Mouse (Mus musculus) embryonic stem cell, embryonic (primary cell): Measurements from ENCODE around the gene Tgfb1i1.

Experiments
- CTCF ChIA-PET, 4 experiments: fragments of 300-600 bp in 2 of 4; fragments of 350-600 bp in 2 of 4; sonication (Branson Sonifier 250); formaldehyde crosslinking; loops; one replicate each; lab custom pipeline; 2022; ENCODE audit warnings: inconsistent platforms in 2 of 4; lab: Charles Lee
- POLR2A ChIA-PET, 4 experiments: fragments of 300-600 bp in 2 of 4; fragments of 350-600 bp in 2 of 4; sonication (Branson Sonifier 250); formaldehyde crosslinking; loops; one replicate each; lab custom pipeline; 2022; ENCODE audit warnings: antibody characterized with exemption in 4 of 4, inconsistent platforms in 1 of 4; lab: Charles Lee

Tgfb1i1 gene

GRCm38 (mm10) chr7:128246496-128247391 lies at the start of gene Tgfb1i1:
Tgfb1i1 (plus strand) TSS chr7:128246812.
- CTCF ChIA-PET: interaction anchor here (0.6 to 1.9 kb wide), 9 partner anchors 38 to 433 kb away, joined by 3 to 23 read pairs (median 4); no protein-coding TSS in a partner anchor
- POLR2A ChIA-PET: interaction anchor here (0.6 to 1.0 kb wide), 6 partner anchors 8 to 467 kb away, joined by 3 to 6 read pairs (median 4); partner anchors contain the start of gene 9130023H24Rik (in 1 of the 4)

GRCm38 (mm10) chr7:128201607-128202006 lies 45.0 kb upstream of the Tgfb1i1 start:
- CTCF ChIA-PET: interaction anchor here in 1 of 4 experiments (0.6 kb wide), 1 partner anchor 124 kb away, joined by 8 read pairs; no protein-coding TSS in a partner anchor
- POLR2A ChIA-PET: no interaction called here

- ChIA-PET POLR2A (interaction anchor here in 2 of 4 experiments (0.6 to 1.5 kb wide), 2 partner anchors 195 to 346 kb away, joined by 3 read pairs; no protein-coding TSS in a partner anchor), CTCF (no interaction called here)
These were observed 43.5 kb upstream of the Tgfb1i1 start for GRCm38 (mm10) chr7:128203071-128203470.

GRCm38 (mm10) chr7:128204179-128204578 lies 42.4 kb upstream of the Tgfb1i1 start:
- ChIA-PET CTCF (interaction anchor here in 1 of 4 experiments (0.6 kb wide), 1 partner anchor 200 kb away, joined by 3 read pairs; the partner anchor contains the start of gene Trim72), POLR2A (interaction anchor here in 1 of 4 experiments (0.6 kb wide), 1 partner anchor 66 kb away, joined by 6 read pairs; no protein-coding TSS in a partner anchor)

GRCm38 (mm10) chr7:128205695-128206094 lies 40.9 kb upstream of the Tgfb1i1 start:
- ChIA-PET CTCF (no interaction called here), POLR2A (interaction anchor here in 1 of 4 experiments (2.5 kb wide), 1 partner anchor 202 kb away, joined by 9 read pairs; the partner anchor contains the start of gene Trim72)

GRCm38 (mm10) chr7:128206152-128206551 lies 40.5 kb upstream of the Tgfb1i1 start, which contains the start of gene Cox6a2:
Cox6a2 (minus strand) TSS chr7:128206387.
- ChIA-PET POLR2A (interaction anchor here in 3 of 4 experiments (0.6 to 2.5 kb wide), 11 partner anchors 175 to 763 kb away, joined by 3 to 14 read pairs (median 5); partner anchors contain the start of genes Pycard (in 2 of the 3), Bckdk (in 1 of the 3) and Trim72 (in 1 of the 3)), CTCF (interaction anchor here in 1 of 4 experiments (0.7 to 1.1 kb wide), 2 partner anchors 139 to 287 kb away, joined by 3 to 4 read pairs; no protein-coding TSS in a partner anchor)

GRCm38 (mm10) chr7:128208187-128208586 lies 38.4 kb upstream of the Tgfb1i1 start:
- POLR2A ChIA-PET: interaction anchor here in 1 of 4 experiments (1.2 to 1.9 kb wide), 2 partner anchors 220 to 291 kb away, joined by 3 to 5 read pairs; no protein-coding TSS in a partner anchor
- CTCF ChIA-PET: interaction anchor here in 1 of 4 experiments (1.0 to 1.4 kb wide), 2 partner anchors 29 to 533 kb away, joined by 3 read pairs; partner anchors contain the start of gene Armc5

GRCm38 (mm10) chr7:128209826-128210225 lies 36.8 kb upstream of the Tgfb1i1 start:
- POLR2A ChIA-PET: interaction anchor here in 3 of 4 experiments (0.8 to 1.5 kb wide), 3 partner anchors 14 to 409 kb away, joined by 3 to 4 read pairs (median 3); no protein-coding TSS in a partner anchor
- CTCF ChIA-PET: no interaction called here

GRCm38 (mm10) chr7:128219952-128220351 lies 26.7 kb upstream of the Tgfb1i1 start:
- ChIA-PET POLR2A (interaction anchor here in 2 of 4 experiments (0.7 to 1.1 kb wide), 3 partner anchors 11 to 226 kb away, joined by 3 read pairs; partner anchors contain the start of genes Armc5 (in 1 of the 2) and Pycard (in 1 of the 2)), CTCF (no interaction called here)

- CTCF ChIA-PET: interaction anchor here in 2 of 4 experiments (0.6 to 0.7 kb wide), 2 partner anchors 544 kb away, joined by 3 read pairs; no protein-coding TSS in a partner anchor
- POLR2A ChIA-PET: interaction anchor here in 2 of 4 experiments (0.6 to 1.1 kb wide), 4 partner anchors 10 to 253 kb away, joined by 3 read pairs; partner anchors contain the start of gene Pycard (in 1 of the 2)
These were observed 25.7 kb upstream of the Tgfb1i1 start for GRCm38 (mm10) chr7:128220936-128221335.

GRCm38 (mm10) chr7:128231741-128232140 lies 14.9 kb upstream of the Tgfb1i1 start:
- ChIA-PET CTCF (interaction anchor here in 3 of 4 experiments (0.6 to 1.4 kb wide), 6 partner anchors 36 to 177 kb away, joined by 3 to 11 read pairs (median 4); no protein-coding TSS in a partner anchor), POLR2A (interaction anchor here in 3 of 4 experiments (0.7 to 2.0 kb wide), 14 partner anchors 9 to 312 kb away, joined by 3 to 8 read pairs (median 3); partner anchors contain the start of genes Fus (in 2 of the 3), Tial1 (in 2 of the 3) and Pycard (in 1 of the 3))

- POLR2A ChIA-PET: no interaction called here
- CTCF ChIA-PET: no interaction called here
These were observed 11.8 kb upstream of the Tgfb1i1 start for GRCm38 (mm10) chr7:128234796-128235195.

GRCm38 (mm10) chr7:128235481-128235880 lies 11.1 kb upstream of the Tgfb1i1 start:
- ChIA-PET CTCF (no interaction called here), POLR2A (no interaction called here)

GRCm38 (mm10) chr7:128236426-128236825 lies 10.2 kb upstream of the Tgfb1i1 start:
- ChIA-PET CTCF (interaction anchor here (0.6 to 2.5 kb wide), 14 partner anchors 9 to 850 kb away, joined by 3 to 15 read pairs (median 4); no protein-coding TSS in a partner anchor), POLR2A (interaction anchor here in 3 of 4 experiments (0.6 to 2.9 kb wide), 14 partner anchors 16 to 494 kb away, joined by 3 to 17 read pairs (median 3); partner anchors contain the start of genes Bag3 (in 1 of the 3), Fus (in 1 of the 3), Pycard (in 1 of the 3) and Tial1 (in 1 of the 3))

- CTCF ChIA-PET: interaction anchor here in 3 of 4 experiments (0.6 to 2.5 kb wide), 18 partner anchors 10 to 851 kb away, joined by 3 to 15 read pairs (median 4); partner anchors contain the start of genes BC017158 (in 1 of the 3), Gm21974 (in 1 of the 3), Tial1 (in 1 of the 3) and Vkorc1 (in 1 of the 3)
- POLR2A ChIA-PET: interaction anchor here in 3 of 4 experiments (0.7 to 2.9 kb wide), 26 partner anchors 10 to 324 kb away, joined by 3 to 17 read pairs (median 4); partner anchors contain the start of genes Pycard (in 3 of the 3), Tial1 (in 2 of the 3), Bag3 (in 1 of the 3) and Fus (in 1 of the 3)
These were observed 9.6 kb upstream of the Tgfb1i1 start, which contains the start of gene Armc5 for GRCm38 (mm10) chr7:128236856-128237592. Armc5 (plus strand) TSS chr7:128237342.

GRCm38 (mm10) chr7:128237593-128237926 lies 9.1 kb upstream of the Tgfb1i1 start:
- CTCF ChIA-PET: interaction anchor here in 2 of 4 experiments (0.6 to 2.5 kb wide), 16 partner anchors 10 to 563 kb away, joined by 3 to 15 read pairs (median 4); partner anchors contain the start of genes BC017158 (in 1 of the 2), Gm21974 (in 1 of the 2), Pycard (in 1 of the 2) and Tial1 (in 1 of the 2)
- POLR2A ChIA-PET: interaction anchor here in 3 of 4 experiments (0.7 to 2.9 kb wide), 42 partner anchors 9 to 529 kb away, joined by 3 to 17 read pairs (median 4); partner anchors contain the start of genes Pycard (in 3 of the 3), Fus (in 2 of the 3), BC017158 (in 1 of the 3) and Bag3 (in 1 of the 3)
